Mouse (Mus musculus) midbrain, embryonic 15.5 days (tissue): ENCODE measurements around the gene Mbnl3. TPM values are rescaled to one million over a fixed set of nuclear protein-coding genes. Genes with fewer than 3 reads are reported as not detected.

Experiments used
- ATAC-seq: fragments of 200-750 bp; cut with Nextera tagmentation; replicated peaks from 2 replicates; pipeline ENCODE4 v1.8.0; 2017; ENCODE audit warnings: moderate TSS enrichment
- H3K27ac ChIP-seq: fragments of 300-500 bp; sonication (generic); 2 replicates; pipeline ENCODE4 v1.5.1; 2015; ENCODE audit warnings: mild to moderate bottlenecking, inconsistent platforms
- H3K27me3 ChIP-seq: fragments of 300-500 bp; sonication (generic); replicated peaks from 2 replicates; pipeline ENCODE4 v1.6.1; 2015; ENCODE audit warnings: inconsistent platforms
- H3K36me3 ChIP-seq: fragments of 300-500 bp; sonication (generic); replicated peaks from 2 replicates; pipeline ENCODE4 v1.6.1; 2015; ENCODE audit warnings: inconsistent platforms
- H3K4me1 ChIP-seq: fragments of 300-500 bp; sonication (generic); 2 replicates; pipeline ENCODE4 v1.6.1; 2015; ENCODE audit warnings: inconsistent platforms
- H3K4me2 ChIP-seq: fragments of 300-500 bp; sonication (generic); 2 replicates; pipeline ENCODE4 v1.6.1; 2015; ENCODE audit warnings: inconsistent platforms, mild to moderate bottlenecking, moderate library complexity
- H3K4me3 ChIP-seq: fragments of 300-500 bp; sonication (generic); 2 replicates; pipeline ENCODE4 v1.5.1; 2015; ENCODE audit warnings: mild to moderate bottlenecking, inconsistent platforms
- H3K9ac ChIP-seq: fragments of 300-500 bp; sonication (generic); 2 replicates; pipeline ENCODE4 v1.6.1; 2015; ENCODE audit warnings: mild to moderate bottlenecking, inconsistent platforms
- H3K9me3 ChIP-seq: fragments of 300-500 bp; sonication (generic); 2 replicates; pipeline ENCODE4 v1.6.1; 2016; ENCODE audit warnings: inconsistent platforms
- WGBS: fragments of 180-500 bp; shearing (Covaris S2); methylation state at CpG from one replicate; pipeline ENCODE4 v1.1.7; 2015; ENCODE audit warnings: mixed read lengths; 5-methylcytosine and 5-hydroxymethylcytosine counted together
- microRNA-seq: library from miRNA; unstranded; fragments of <30 nt; microRNA quantifications from one replicate; pipeline ENCODE4, GENCODE M21; 2016
- polyA plus RNA-seq: library from polyadenylated mRNA; unstranded; fragments of >200 nt; fragmentation: Nextera tagmentation; extraction: Ambion mirVana; gene quantifications from 2 replicates; pipeline ENCODE4 v1.2.1, GENCODE M21; 2015

Gene Mbnl3
- polyA plus RNA-seq, 1 experiment from 2014 or later = 0.65 TPM

DNA sequence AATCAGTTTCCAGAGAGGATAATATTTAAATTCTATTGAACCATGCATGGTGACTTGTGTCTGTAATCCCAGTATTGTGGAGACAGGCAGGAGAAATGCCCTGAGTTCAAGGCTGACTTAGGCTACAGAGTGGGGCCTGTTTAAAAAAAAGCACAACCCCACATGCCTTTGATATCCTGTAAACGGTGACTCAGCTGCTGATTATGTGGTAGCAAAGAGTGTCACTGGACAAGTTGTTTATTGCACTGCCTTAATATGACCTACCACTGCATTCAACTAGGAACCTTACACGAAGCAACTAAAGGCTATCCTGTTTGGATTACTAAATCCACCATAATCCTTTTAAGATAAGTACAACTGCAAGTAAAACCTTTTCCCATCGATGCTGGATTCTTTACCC, 66.3 kb downstream of the Mbnl3 start:
- H3K4me1 ChIP-seq = no peaks in the 10 kb centered on the region
- no peaks in the 10 kb centered on the region for H3K36me3 ChIP-seq
- no peaks in the 10 kb centered on the region for H3K9me3 ChIP-seq
- H3K4me2 ChIP-seq = no peak overlapping the region
- H3K9ac ChIP-seq = no peak overlapping the region
- no peak overlapping the region for H3K4me3 ChIP-seq
- no peak for ATAC-seq
- no peak overlapping the region for H3K27ac ChIP-seq
- no peaks in the 10 kb centered on the region for H3K27me3 ChIP-seq
- 61% methylated on average over 3 of the region's 3 CpGs for WGBS

GRCm38 (mm10) chrX:51131325-51131724, 75.0 kb downstream of the Mbnl3 start:
- H3K27ac ChIP-seq = no peak overlapping the region
- no peaks in the 10 kb centered on the region for H3K4me1 ChIP-seq
- WGBS = 64% methylated on average over 3 of the region's 3 CpGs
- no peaks in the 10 kb centered on the region for H3K27me3 ChIP-seq
- no peak overlapping the region for H3K9ac ChIP-seq
- no peaks in the 10 kb centered on the region for H3K36me3 ChIP-seq
- no peak for ATAC-seq
- no peak overlapping the region for H3K4me2 ChIP-seq
- no peak overlapping the region for H3K4me3 ChIP-seq
- H3K9me3 ChIP-seq = no peaks in the 10 kb centered on the region

GRCm38 (mm10) chrX:51102748-51103147, 103.6 kb downstream of the Mbnl3 start:
- H3K4me3 ChIP-seq = no peak overlapping the region

DNA sequence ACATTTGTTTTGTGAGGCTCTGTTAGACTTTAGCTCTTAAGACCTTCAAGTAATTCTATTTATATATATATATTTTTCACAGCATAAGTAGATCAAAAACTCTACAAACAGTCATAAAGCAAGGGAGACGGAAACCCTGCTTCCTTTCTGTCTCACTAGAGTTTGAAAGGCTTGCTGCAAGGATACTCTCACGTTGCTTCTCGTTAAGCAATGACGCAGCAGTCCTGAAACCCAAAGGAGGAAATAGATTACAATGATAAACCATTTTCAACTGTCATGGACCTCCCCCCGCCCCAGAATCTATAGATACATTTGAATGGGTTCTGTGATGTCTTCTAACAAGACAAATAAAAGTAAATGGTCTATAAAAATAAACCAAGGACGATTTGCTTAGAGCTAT, 121.4 kb downstream of the Mbnl3 start:
- no peaks in the 10 kb centered on the region for H3K36me3 ChIP-seq
- WGBS = 82% methylated on average over 6 of the region's 6 CpGs
- no peaks in the 10 kb centered on the region for H3K4me1 ChIP-seq
- ATAC-seq = no peak
- no peak overlapping the region for H3K9ac ChIP-seq
- H3K4me2 ChIP-seq = no peak overlapping the region
- H3K27ac ChIP-seq = no peak overlapping the region
- no peaks in the 10 kb centered on the region for H3K9me3 ChIP-seq
- H3K27me3 ChIP-seq = no peaks in the 10 kb centered on the region
- H3K4me3 ChIP-seq = no peak overlapping the region

More at GRCm38 (mm10) chrX:51102748-51103147, 103.6 kb downstream of the Mbnl3 start:
- Histone ChIP-seq H3K4me2 (no peak overlapping the region), H3K27me3 (no peaks in the 10 kb centered on the region), H3K27ac (no peak overlapping the region), H3K4me1 (no peaks in the 10 kb centered on the region), H3K36me3 (no peaks in the 10 kb centered on the region), H3K9me3 (no peaks in the 10 kb centered on the region), H3K9ac (no peak overlapping the region)
- no peak for ATAC-seq
- WGBS = 72% methylated on average over 4 of the region's 4 CpGs

DNA sequence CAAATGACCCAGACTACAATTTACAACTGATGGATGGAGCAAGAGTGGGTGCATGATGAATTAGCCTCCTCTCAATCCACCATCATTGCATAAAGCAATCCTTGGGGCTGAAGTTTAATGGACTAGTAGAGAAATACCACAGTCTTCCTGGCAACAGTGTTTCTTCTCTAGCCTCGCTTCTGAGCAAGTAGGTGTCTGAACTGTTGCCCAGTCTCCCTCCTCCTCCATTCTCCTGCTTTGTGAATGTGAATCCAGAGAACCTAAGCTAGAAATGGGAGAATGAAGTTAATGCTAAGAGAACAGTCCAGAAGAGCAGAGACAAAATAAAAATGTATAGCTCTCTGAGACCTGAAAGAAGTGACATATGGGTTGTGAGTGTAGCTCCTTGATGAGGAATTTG, 122.1 kb downstream of the Mbnl3 start:
- Histone ChIP-seq H3K27ac (no peak overlapping the region), H3K27me3 (no peaks in the 10 kb centered on the region), H3K9me3 (no peaks in the 10 kb centered on the region), H3K9ac (no peak overlapping the region), H3K4me3 (no peak overlapping the region), H3K4me1 (no peaks in the 10 kb centered on the region), H3K4me2 (no peak overlapping the region), H3K36me3 (no peaks in the 10 kb centered on the region)
- ATAC-seq = no peak
- WGBS = 77% methylated on average over 1 of the region's 1 CpGs

- Histone ChIP-seq H3K9ac (no peak overlapping the region), H3K4me3 (no peak overlapping the region), H3K36me3 (no peaks in the 10 kb centered on the region), H3K4me2 (no peak overlapping the region), H3K4me1 (no peaks in the 10 kb centered on the region), H3K9me3 (no peaks in the 10 kb centered on the region), H3K27ac (no peak overlapping the region), H3K27me3 (no peaks in the 10 kb centered on the region)
- 38% methylated on average over 3 of the region's 3 CpGs for WGBS
- ATAC-seq = no peak
Observed at GRCm38 (mm10) chrX:51076744-51077143, 129.6 kb downstream of the Mbnl3 start.

Small RNA genes lying within 50 kb of the gene (microRNA-seq; reads per million reads assigned to microRNA genes)
- gene Gm23417 = not detected

Other genes starting within 250 kb of the Mbnl3 start
- gene Rap2c, start 188.5 kb downstream of the Mbnl3 start, polyA plus RNA-seq = 10.8 and 12.0 TPM in 2 replicates